Mouse (Mus musculus) hindbrain, embryonic 10.5 days (tissue): Measurements from ENCODE around the gene Exoc8. TPM values are rescaled to one million over a fixed set of nuclear protein-coding genes. Genes with fewer than 3 reads are reported as not detected.
A peak's percentile ranks its signal among the peaks of the same experiment; 100 is the strongest.

Source experiments
- DNase-seq: peaks from one replicate; pipeline ENCODE4 v3.0.0-alpha.2; 2017; ENCODE audit warnings: low spot score
- H3K27ac ChIP-seq: fragments of 300-500 bp; sonication (generic); 2 replicates; pipeline ENCODE4 v1.5.1; 2016; ENCODE audit warnings: mild to moderate bottlenecking, moderate library complexity
- H3K27me3 ChIP-seq: fragments of 300-500 bp; sonication (generic); 2 replicates; pipeline ENCODE4 v1.6.1; 2016; ENCODE audit warnings: mild to moderate bottlenecking; ENCODE audit not compliant: poor library complexity, insufficient read depth, severe bottlenecking
- H3K36me3 ChIP-seq: fragments of 300-500 bp; sonication (generic); 2 replicates; pipeline ENCODE4 v1.6.1; 2016; ENCODE audit warnings: mild to moderate bottlenecking, moderate library complexity
- H3K4me1 ChIP-seq: fragments of 300-500 bp; sonication (generic); replicated peaks from 2 replicates; pipeline ENCODE4 v1.6.1; 2016; ENCODE audit warnings: mild to moderate bottlenecking
- H3K4me3 ChIP-seq: fragments of 300-500 bp; sonication (generic); 2 replicates; pipeline ENCODE4 v1.5.1; 2016; ENCODE audit warnings: mild to moderate bottlenecking, moderate library complexity
- H3K9me3 ChIP-seq: fragments of 300-500 bp; sonication (generic); 2 replicates; pipeline ENCODE4 v1.6.1; 2016; ENCODE audit warnings: mild to moderate bottlenecking, moderate library complexity
- WGBS: fragments of 180-500 bp; shearing (Covaris S2); methylation state at CpG from one replicate; pipeline ENCODE4 v1.1.7; 2016; 5-methylcytosine and 5-hydroxymethylcytosine counted together
- polyA plus RNA-seq: library from polyadenylated mRNA; unstranded; fragments of >200 nt; fragmentation: Nextera tagmentation; extraction: Ambion mirVana; gene quantifications from 2 replicates; pipeline ENCODE4 v1.2.1, GENCODE M21; 2016

The Exoc8 gene
- polyA plus RNA-seq, 1 experiment from 2014 or later, result 9.5 TPM

- no peaks in the 10 kb centered on the region for H3K27me3 ChIP-seq
- WGBS, result 90% methylated on average over 15 of the region's 15 CpGs
- H3K4me3 ChIP-seq, result no peak overlapping the region
- peaks cover 8% of the 10 kb centered on the region for H3K4me1 ChIP-seq
- H3K36me3 ChIP-seq, result peaks cover 45% of the 10 kb centered on the region
- no peak overlapping the region for H3K27ac ChIP-seq
- no peak for DNase-seq
- H3K9me3 ChIP-seq, result no peaks in the 10 kb centered on the region
Observed at GRCm38 (mm10) chr8:124923971-124924652, 26.6 kb upstream of the Exoc8 start.

GRCm38 (mm10) chr8:124922490-124923089 lies 25.1 kb upstream of the Exoc8 start:
- H3K36me3 ChIP-seq, result peaks cover 35% of the 10 kb centered on the region
- H3K4me1 ChIP-seq, result peaks cover 20% of the 10 kb centered on the region
- no peak for DNase-seq
- H3K4me3 ChIP-seq, result no peak overlapping the region
- no peaks in the 10 kb centered on the region for H3K9me3 ChIP-seq
- WGBS, result 90% methylated on average over 11 of the region's 11 CpGs
- no peak overlapping the region for H3K27ac ChIP-seq
- no peaks in the 10 kb centered on the region for H3K27me3 ChIP-seq

DNA sequence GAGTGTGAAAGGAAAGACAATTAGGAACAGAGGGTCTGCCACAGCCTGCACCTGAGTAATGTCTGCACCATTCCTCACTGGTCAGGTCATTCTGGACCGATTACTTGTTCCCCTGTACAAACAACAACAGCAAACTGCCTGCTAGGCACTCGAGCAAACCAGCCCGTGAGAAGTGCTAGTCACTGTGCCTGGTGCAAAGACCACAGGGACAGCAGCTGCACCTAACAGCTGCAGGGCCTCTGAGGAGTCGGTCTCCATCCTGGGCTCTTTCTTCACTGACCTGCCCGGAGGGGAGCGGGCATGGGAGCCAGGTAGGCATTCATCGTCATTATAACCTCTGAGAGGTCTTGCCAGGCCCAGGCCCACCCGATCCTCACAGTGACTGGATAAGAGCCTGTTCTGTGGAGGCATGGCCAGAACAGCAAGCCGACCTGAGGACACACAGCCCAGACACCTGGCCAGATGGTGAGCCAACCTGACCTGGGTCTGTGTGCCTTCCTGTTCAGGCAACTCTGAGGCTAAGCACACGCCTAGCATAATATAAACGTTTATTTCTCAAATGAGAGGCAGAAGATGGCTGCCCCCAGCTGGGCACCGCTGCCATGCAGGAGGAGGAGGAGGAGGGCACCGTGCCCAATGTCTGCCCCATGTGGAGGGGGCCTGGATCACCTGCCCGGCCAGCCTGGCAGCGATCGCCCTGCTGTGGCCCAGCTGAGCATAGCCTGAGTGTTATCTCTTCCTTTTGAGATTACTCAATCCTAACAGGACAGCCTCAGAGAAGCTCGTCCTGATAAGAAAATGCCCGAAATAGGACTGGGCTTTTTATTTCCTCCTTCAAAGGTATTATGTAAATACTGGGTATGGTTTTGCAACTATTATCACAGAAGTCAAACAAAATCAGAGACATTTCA lies 24.1 kb upstream of the Exoc8 start:
- DNase-seq, result no peak
- WGBS, result 90% methylated on average over 18 of the region's 18 CpGs
- Histone ChIP-seq H3K27ac (no peak overlapping the region), H3K9me3 (no peaks in the 10 kb centered on the region), H3K4me1 (peaks cover 20% of the 10 kb centered on the region), H3K36me3 (peaks cover 27% of the 10 kb centered on the region), H3K27me3 (no peaks in the 10 kb centered on the region), H3K4me3 (no peak overlapping the region)

GRCm38 (mm10) chr8:124917741-124918484 lies 20.4 kb upstream of the Exoc8 start:
- 81% methylated on average over 18 of the region's 18 CpGs for WGBS
- H3K27me3 ChIP-seq, result no peaks in the 10 kb centered on the region
- 0 out of 2 replicates have a peak, but pooled peaks cover 4% of the 10 kb centered on the region for H3K9me3 ChIP-seq
- peaks cover 13% of the 10 kb centered on the region for H3K4me1 ChIP-seq
- H3K27ac ChIP-seq, result no peak overlapping the region
- DNase-seq, result no peak
- H3K4me3 ChIP-seq, result no peak overlapping the region
- H3K36me3 ChIP-seq, result peaks cover 34% of the 10 kb centered on the region

- no peak overlapping the region for H3K27ac ChIP-seq
- DNase-seq, result no peak
- H3K4me3 ChIP-seq, result no peak overlapping the region
- WGBS, result 97% methylated on average over 5 of the region's 5 CpGs
- H3K27me3 ChIP-seq, result no peaks in the 10 kb centered on the region
- H3K36me3 ChIP-seq, result peaks cover 73% of the 10 kb centered on the region
- H3K4me1 ChIP-seq, result peaks cover 19% of the 10 kb centered on the region
- H3K9me3 ChIP-seq, result 0 out of 2 replicates have a peak, but pooled peaks cover 4% of the 10 kb centered on the region
Observed at GRCm38 (mm10) chr8:124914061-124914460, 16.6 kb upstream of the Exoc8 start.

GRCm38 (mm10) chr8:124911938-124912872 lies 14.7 kb upstream of the Exoc8 start:
- H3K4me1 ChIP-seq, result peaks cover 8% of the 10 kb centered on the region; the same call in 1 of the 2 replicates
- DNase-seq, result no peak
- H3K4me3 ChIP-seq, result no peak overlapping the region
- no peaks in the 10 kb centered on the region for H3K27me3 ChIP-seq
- H3K9me3 ChIP-seq, result 0 out of 2 replicates have a peak, but pooled peaks cover 4% of the 10 kb centered on the region
- 78% methylated on average over 17 of the region's 17 CpGs for WGBS
- no peak overlapping the region for H3K27ac ChIP-seq
- peaks cover 91% of the 10 kb centered on the region for H3K36me3 ChIP-seq

GRCm38 (mm10) chr8:124910349-124910748 lies 12.8 kb upstream of the Exoc8 start:
- Histone ChIP-seq H3K4me1 (peaks cover 8% of the 10 kb centered on the region; the same call in 1 of the 2 replicates), H3K4me3 (no peak overlapping the region), H3K9me3 (0 out of 2 replicates have a peak, but pooled peaks cover 4% of the 10 kb centered on the region), H3K27ac (no peak overlapping the region), H3K27me3 (no peaks in the 10 kb centered on the region), H3K36me3 (peaks cover 100% of the 10 kb centered on the region)
- no peak for DNase-seq
- 86% methylated on average over 10 of the region's 10 CpGs for WGBS

DNA sequence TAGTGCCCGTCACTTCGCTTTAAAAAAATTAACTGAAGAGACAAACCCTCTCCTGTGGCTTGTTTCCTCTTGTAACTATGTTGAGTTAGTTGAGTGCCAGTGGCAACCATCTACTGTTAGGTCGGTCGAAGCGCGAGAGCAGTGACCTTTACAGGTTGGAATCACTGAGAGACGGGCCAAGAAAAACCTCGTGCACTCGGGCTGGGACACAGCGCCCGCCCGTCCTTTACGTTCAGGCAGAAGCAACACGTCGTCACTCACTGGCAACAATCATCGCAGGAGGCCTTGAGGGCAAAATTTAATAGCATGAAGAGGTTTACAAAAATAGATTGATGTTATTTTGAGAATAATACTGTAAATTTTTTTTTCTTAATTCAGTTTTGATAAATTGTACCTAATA lies 12.4 kb upstream of the Exoc8 start:
- Histone ChIP-seq H3K9me3 (0 out of 2 replicates have a peak, but pooled peaks cover 4% of the 10 kb centered on the region), H3K4me3 (no peak overlapping the region), H3K4me1 (peaks cover 8% of the 10 kb centered on the region; the same call in 1 of the 2 replicates), H3K36me3 (peaks cover 100% of the 10 kb centered on the region), H3K27ac (no peak overlapping the region), H3K27me3 (no peaks in the 10 kb centered on the region)
- WGBS, result 93% methylated on average over 16 of the region's 16 CpGs
- no peak for DNase-seq

- peaks cover 94% of the 10 kb centered on the region for H3K36me3 ChIP-seq
- 86% methylated on average over 2 of the region's 2 CpGs for WGBS
- no peaks in the 10 kb centered on the region for H3K9me3 ChIP-seq
- no peaks in the 10 kb centered on the region for H3K4me1 ChIP-seq
- no peaks in the 10 kb centered on the region for H3K27me3 ChIP-seq
- H3K27ac ChIP-seq, result no peak overlapping the region
- no peak overlapping the region for H3K4me3 ChIP-seq
- no peak for DNase-seq
Observed at GRCm38 (mm10) chr8:124905482-124905881, 8.0 kb upstream of the Exoc8 start.

- Histone ChIP-seq H3K9me3 (no peaks in the 10 kb centered on the region), H3K4me3 (no peak overlapping the region), H3K27me3 (no peaks in the 10 kb centered on the region), H3K4me1 (peaks cover 8% of the 10 kb centered on the region), H3K27ac (no peak overlapping the region), H3K36me3 (peaks cover 90% of the 10 kb centered on the region)
- DNase-seq, result no peak
- 96% methylated on average over 15 of the region's 15 CpGs for WGBS
Observed at GRCm38 (mm10) chr8:124903198-124903597, 5.7 kb upstream of the Exoc8 start.

DNA sequence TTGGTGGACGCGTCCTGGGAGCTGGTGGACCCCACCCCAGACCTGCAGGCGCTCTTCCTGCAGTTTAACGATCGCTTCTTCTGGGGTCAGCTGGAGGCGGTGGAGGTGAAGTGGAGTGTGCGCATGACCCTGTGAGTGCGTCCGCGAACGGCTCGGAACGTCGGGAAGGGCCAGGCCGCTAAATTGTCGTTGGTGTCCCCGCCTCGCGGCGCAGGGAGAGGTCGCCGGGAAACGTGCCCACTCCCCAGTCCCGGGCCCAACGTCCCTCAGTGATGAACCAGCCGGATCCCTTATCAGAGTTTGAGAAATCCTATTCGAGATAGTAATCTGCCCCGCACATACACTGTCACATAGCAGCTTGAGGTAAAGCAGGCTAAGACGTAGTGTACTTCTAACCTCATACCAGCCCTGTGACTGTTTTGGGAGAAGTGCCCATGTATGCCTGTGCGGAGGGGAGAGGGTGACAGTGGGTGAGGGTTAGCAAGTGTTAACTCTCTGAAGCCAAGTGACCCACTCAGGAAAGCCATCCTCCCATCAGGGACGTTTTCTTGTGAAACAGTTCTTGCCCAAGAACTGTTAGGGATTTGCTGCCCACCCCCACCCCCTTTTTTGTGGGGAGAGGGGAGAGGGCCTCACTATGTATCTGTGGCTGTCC lies 873 bp upstream of the Exoc8 start:
- WGBS, result 6% methylated on average over 31 of the region's 31 CpGs
- Histone ChIP-seq H3K4me3 (peak overlapping the region; percentile 99), H3K9me3 (no peaks in the 10 kb centered on the region), H3K27me3 (no peaks in the 10 kb centered on the region), H3K27ac (peak overlapping the region; percentile 86), H3K4me1 (peaks cover 30% of the 10 kb centered on the region), H3K36me3 (peaks cover 73% of the 10 kb centered on the region)
- no peak for DNase-seq
